Mouse (Mus musculus) liver, adult 2 months (tissue): Measurements from ENCODE around the gene Hist1h2af. TPM values are rescaled to one million over a fixed set of nuclear protein-coding genes. Genes with fewer than 3 reads are reported as not detected.
"Not testable (repeated sequence)": the region's sequence is repeated elsewhere in the genome, so short reads cannot be mapped to it uniquely, and the experiment has no call there.

Source experiments
- DNase-seq: peaks from one replicate; pipeline ENCODE4 v3.0.0-alpha.2; 2011; ENCODE audit warnings: low read depth, low spot score; ENCODE audit errors: extremely low read depth
- H3K27ac ChIP-seq: fragments of 200-500 bp; replicated peaks from 2 replicates; pipeline ENCODE4 v1.5.1; 2012; ENCODE audit warnings: low read depth, mild to moderate bottlenecking, control low read depth, inconsistent platforms, low read length; ENCODE audit not compliant: insufficient read depth
- H3K27me3 ChIP-seq: fragments of 200-500 bp; 2 replicates; pipeline ENCODE4 v1.6.1; 2012; ENCODE audit warnings: mild to moderate bottlenecking, moderate library complexity, low read length, inconsistent platforms; ENCODE audit not compliant: control insufficient read depth, insufficient read depth
- H3K36me3 ChIP-seq: fragments of 200-500 bp; 2 replicates; pipeline ENCODE4 v1.6.1; 2012; ENCODE audit warnings: low read length, inconsistent platforms; ENCODE audit not compliant: control insufficient read depth, insufficient read depth
- H3K4me1 ChIP-seq: fragments of 200-500 bp; 2 replicates; pipeline ENCODE4 v1.6.1; 2011; ENCODE audit warnings: low read length; ENCODE audit not compliant: control insufficient read depth, insufficient read depth
- H3K4me3 ChIP-seq: fragments of 200-500 bp; 2 replicates; pipeline ENCODE4 v1.5.1; 2011; ENCODE audit warnings: low read depth, mild to moderate bottlenecking, control low read depth, low read length, moderate library complexity; ENCODE audit not compliant: insufficient read depth
- H3K79me2 ChIP-seq: fragments of 200-500 bp; 2 replicates; pipeline ENCODE4 v1.6.1; 2012; ENCODE audit warnings: inconsistent platforms, mild to moderate bottlenecking, low read length, moderate library complexity; ENCODE audit not compliant: control insufficient read depth, insufficient read depth
- H3K9ac ChIP-seq: fragments of 200-500 bp; 2 replicates; pipeline ENCODE4 v1.6.1; 2012; ENCODE audit warnings: low read depth, mild to moderate bottlenecking, control low read depth, inconsistent platforms, low read length
- CTCF ChIP-seq: fragments of 200-500 bp; IDR thresholded peaks from 2 replicates; pipeline ENCODE4 v1.5.1; 2011; ENCODE audit warnings: low read depth, low read length, control low read depth
- POLR2A ChIP-seq: fragments of 200-500 bp; IDR thresholded peaks from 2 replicates; pipeline ENCODE4 v1.6.1; 2011; ENCODE audit warnings: low read length, control low read depth; ENCODE audit not compliant: insufficient read depth; ENCODE audit errors: extremely low read depth
- WGBS: fragments of 180-500 bp; shearing (Covaris S2); methylation state at CpG from one replicate; pipeline ENCODE4 v1.1.7; 2018; 5-methylcytosine and 5-hydroxymethylcytosine counted together
- polyA plus RNA-seq: library from polyadenylated mRNA; depleted of rRNA; stranded (reverse); fragments of >200 nt; gene quantifications from 2 replicates; pipeline ENCODE4 v1.2.3, GENCODE M21; 2012; rRNA removed
- total RNA-seq: library from RNA; depleted of rRNA; stranded (reverse); fragments of >200 nt; gene quantifications from 2 replicates; pipeline ENCODE4 v1.2.3, GENCODE M21; 2014; rRNA removed

Hist1h2af gene
- total RNA-seq (9.2 and 13.4 TPM in 2 replicates), polyA plus RNA-seq (2.1 and 2.9 TPM in 2 replicates)

- not testable (repeated sequence) for H3K27me3 ChIP-seq, H3K79me2 ChIP-seq, H3K36me3 ChIP-seq
- peak within 1 kb of the TSS; percentile 31; the same call in 1 of the 2 replicates for H3K9ac ChIP-seq
- peak within 1 kb of the TSS; percentile 52 for H3K4me3 ChIP-seq
- DNase-seq = peak; percentile 83
- WGBS = under 1% methylated on average over 31 of the region's 53 CpGs
- H3K4me1 ChIP-seq = peaks cover 11% of the 10 kb centered on the region
- H3K27ac ChIP-seq = peak within 1 kb of the TSS; percentile 61
These were observed at the start of gene Hist1h2af for GRCm38 (mm10) chr13:23533560-23534367. TSS of gene Hist1h2af (plus strand) at chr13:23533906.

GRCm38 (mm10) chr13:23485271-23485670 is 48.4 kb upstream of the Hist1h2af start:
- Histone ChIP-seq H3K27ac (no peak overlapping the region), H3K4me1 (no peaks in the 10 kb centered on the region), H3K27me3 (no peaks in the 10 kb centered on the region), H3K36me3 (no peaks in the 10 kb centered on the region), H3K4me3 (no peak overlapping the region), H3K79me2 (no peaks in the 10 kb centered on the region), H3K9ac (no peak overlapping the region)
- no peak for DNase-seq
- no peak for TF ChIP-seq CTCF
- no peak for TF ChIP-seq POLR2A
- WGBS = 50% methylated on average over 5 of the region's 5 CpGs

- Histone ChIP-seq H3K79me2 (no peaks in the 10 kb centered on the region), H3K4me1 (no peaks in the 10 kb centered on the region), H3K27me3 (no peaks in the 10 kb centered on the region), H3K4me3 (no peak within 1 kb of the TSS), H3K27ac (no peak within 1 kb of the TSS), H3K9ac (no peak within 1 kb of the TSS), H3K36me3 (no peaks in the 10 kb centered on the region)
- 10% methylated on average over 14 of the region's 14 CpGs for WGBS
- DNase-seq = peak; percentile 60
- TF ChIP-seq POLR2A (no peak), CTCF (no peak)
These were observed 45.0 kb upstream of the Hist1h2af start, which contains the start of gene Btn2a2 for GRCm38 (mm10) chr13:23488400-23489322. TSS of gene Btn2a2 (minus strand) at chr13:23488857.

GRCm38 (mm10) chr13:23490863-23491262 is 42.8 kb upstream of the Hist1h2af start:
- TF ChIP-seq CTCF = no peak
- TF ChIP-seq POLR2A = no peak
- Histone ChIP-seq H3K4me1 (no peaks in the 10 kb centered on the region), H3K36me3 (no peaks in the 10 kb centered on the region), H3K79me2 (no peaks in the 10 kb centered on the region), H3K27ac (no peak overlapping the region), H3K4me3 (no peak overlapping the region), H3K27me3 (no peaks in the 10 kb centered on the region), H3K9ac (no peak overlapping the region)
- 84% methylated on average over 1 of the region's 1 CpGs for WGBS
- no peak for DNase-seq

GRCm38 (mm10) chr13:23491263-23491662 is 42.4 kb upstream of the Hist1h2af start:
- TF ChIP-seq POLR2A = no peak
- no peak for TF ChIP-seq CTCF
- H3K36me3 ChIP-seq = no peaks in the 10 kb centered on the region
- no peak overlapping the region for H3K4me3 ChIP-seq
- H3K4me1 ChIP-seq = no peaks in the 10 kb centered on the region
- no peak overlapping the region for H3K9ac ChIP-seq
- no peak for DNase-seq
- H3K27ac ChIP-seq = no peak overlapping the region
- WGBS = 19% methylated on average over 1 of the region's 1 CpGs
- H3K27me3 ChIP-seq = no peaks in the 10 kb centered on the region
- no peaks in the 10 kb centered on the region for H3K79me2 ChIP-seq

- H3K4me1 ChIP-seq = no peaks in the 10 kb centered on the region
- H3K27ac ChIP-seq = no peak overlapping the region
- no peaks in the 10 kb centered on the region for H3K27me3 ChIP-seq
- DNase-seq = no peak
- no peak overlapping the region for H3K4me3 ChIP-seq
- TF ChIP-seq POLR2A (no peak), CTCF (no peak)
- WGBS = 26% methylated on average over 14 of the region's 14 CpGs
- H3K79me2 ChIP-seq = no peaks in the 10 kb centered on the region
- H3K36me3 ChIP-seq = no peaks in the 10 kb centered on the region
- no peak overlapping the region for H3K9ac ChIP-seq
These were observed 41.7 kb upstream of the Hist1h2af start for GRCm38 (mm10) chr13:23491990-23492389.
